Mouse (Mus musculus) hindbrain, embryonic 16.5 days (tissue): Measurements from ENCODE around the gene Amph. TPM values are rescaled to one million over a fixed set of nuclear protein-coding genes. Genes with fewer than 3 reads are reported as not detected.

Experiments used
- ATAC-seq: fragments of 200-750 bp; cut with Nextera tagmentation; 2 replicates; pipeline ENCODE4 v1.8.0; 2017; ENCODE audit warnings: moderate TSS enrichment, moderate library complexity
- H3K27ac ChIP-seq: fragments of 300-500 bp; sonication (generic); 2 replicates; pipeline ENCODE4 v1.5.1; 2014; ENCODE audit warnings: low read depth, mild to moderate bottlenecking, control low read depth, low read length, moderate library complexity
- H3K27me3 ChIP-seq: fragments of 300-500 bp; sonication (generic); replicated peaks from 2 replicates; pipeline ENCODE4 v1.6.1; 2014; ENCODE audit warnings: low read length; ENCODE audit not compliant: control insufficient read depth, insufficient read depth
- H3K36me3 ChIP-seq: fragments of 300-500 bp; sonication (generic); 2 replicates; pipeline ENCODE4 v1.6.1; 2014; ENCODE audit warnings: mild to moderate bottlenecking, low read length, moderate library complexity, mixed read lengths; ENCODE audit not compliant: control insufficient read depth, insufficient read depth
- H3K4me1 ChIP-seq: fragments of 300-500 bp; sonication (generic); 2 replicates; pipeline ENCODE4 v1.6.1; 2014; ENCODE audit warnings: low read depth, low read length; ENCODE audit not compliant: control insufficient read depth, insufficient read depth
- H3K4me2 ChIP-seq: fragments of 300-500 bp; sonication (generic); 2 replicates; pipeline ENCODE4 v1.6.1; 2014; ENCODE audit warnings: mild to moderate bottlenecking, low read length, control low read depth, moderate library complexity
- H3K4me3 ChIP-seq: fragments of 300-500 bp; sonication (generic); 2 replicates; pipeline ENCODE4 v1.5.1; 2014; ENCODE audit warnings: mild to moderate bottlenecking, low read length, control low read depth, moderate library complexity
- H3K9ac ChIP-seq: fragments of 300-500 bp; sonication (generic); 2 replicates; pipeline ENCODE4 v1.6.1; 2014; ENCODE audit warnings: low read depth, mild to moderate bottlenecking, control low read depth, low read length, moderate library complexity
- H3K9me3 ChIP-seq: fragments of 300-500 bp; sonication (generic); 2 replicates; pipeline ENCODE4 v1.6.1; 2014; ENCODE audit warnings: mild to moderate bottlenecking, low read length, moderate library complexity; ENCODE audit not compliant: control insufficient read depth
- WGBS: fragments of 180-500 bp; shearing (Covaris S2); extraction: QIAGEN DNeasy Blood & Tissue Kit; methylation state at CpG from one replicate; pipeline ENCODE4 v1.1.7; 2014; 5-methylcytosine and 5-hydroxymethylcytosine counted together
- polyA plus RNA-seq: library from polyadenylated mRNA; unstranded; fragments of >200 nt; fragmentation: Nextera tagmentation; extraction: Ambion mirVana; gene quantifications from 2 replicates; pipeline ENCODE4 v1.2.1, GENCODE M21; 2015

Gene Amph
- polyA plus RNA-seq, 1 experiment from 2014 or later = 82.8 TPM

DNA sequence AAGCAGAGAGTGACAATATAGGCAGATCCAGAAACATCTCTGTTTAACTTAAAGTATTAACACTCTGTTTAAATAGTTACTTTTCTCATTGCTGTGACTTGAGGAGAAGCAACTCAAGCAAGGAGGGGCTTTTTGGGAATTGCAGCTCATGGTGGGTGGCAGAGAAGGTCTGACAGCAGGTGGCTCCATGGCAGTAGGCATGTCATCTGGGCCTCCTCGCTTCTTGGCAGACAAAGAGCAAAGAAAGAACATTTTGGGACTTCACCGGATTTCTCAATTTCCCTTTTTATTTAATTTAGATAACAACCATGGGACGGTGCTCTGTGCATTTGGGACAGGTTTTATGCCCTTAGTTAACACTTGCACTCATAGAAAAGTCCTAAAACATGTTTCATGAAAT is 195.8 kb downstream of the Amph start:
- no peak overlapping the region for H3K4me2 ChIP-seq
- 77% methylated on average over 3 of the region's 3 CpGs for WGBS
- no peaks in the 10 kb centered on the region for H3K9me3 ChIP-seq
- H3K27me3 ChIP-seq = no peaks in the 10 kb centered on the region
- H3K9ac ChIP-seq = no peak overlapping the region
- peaks cover 7% of the 10 kb centered on the region for H3K36me3 ChIP-seq
- no peaks in the 10 kb centered on the region for H3K4me1 ChIP-seq
- H3K4me3 ChIP-seq = no peak overlapping the region
- H3K27ac ChIP-seq = no peak overlapping the region
- ATAC-seq = no peak

DNA sequence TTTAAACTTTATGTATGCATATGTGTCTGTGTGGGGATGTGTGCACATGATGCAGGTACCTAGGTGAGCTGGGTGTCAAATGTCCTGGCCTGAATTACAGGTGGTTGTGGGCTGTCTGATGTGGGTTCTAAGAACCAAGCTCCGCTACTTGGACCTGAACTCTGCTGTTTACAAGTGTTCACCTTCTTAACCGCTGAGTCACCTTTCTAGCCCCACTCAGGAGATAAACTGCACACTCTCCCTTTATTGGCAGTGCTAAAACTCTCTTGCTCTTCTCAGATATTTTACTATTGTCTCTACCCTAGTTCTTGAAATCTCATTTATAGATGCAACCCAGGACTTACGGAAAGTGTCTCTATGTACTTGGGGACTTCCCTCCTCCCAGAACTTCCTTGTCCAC is 199.5 kb downstream of the Amph start:
- Histone ChIP-seq H3K27ac (no peak overlapping the region), H3K36me3 (peaks cover 11% of the 10 kb centered on the region), H3K9me3 (no peaks in the 10 kb centered on the region), H3K4me2 (no peak overlapping the region), H3K4me3 (no peak overlapping the region), H3K4me1 (no peaks in the 10 kb centered on the region), H3K27me3 (no peaks in the 10 kb centered on the region), H3K9ac (no peak overlapping the region)
- no peak for ATAC-seq
- 93% methylated on average over 3 of the region's 3 CpGs for WGBS

DNA sequence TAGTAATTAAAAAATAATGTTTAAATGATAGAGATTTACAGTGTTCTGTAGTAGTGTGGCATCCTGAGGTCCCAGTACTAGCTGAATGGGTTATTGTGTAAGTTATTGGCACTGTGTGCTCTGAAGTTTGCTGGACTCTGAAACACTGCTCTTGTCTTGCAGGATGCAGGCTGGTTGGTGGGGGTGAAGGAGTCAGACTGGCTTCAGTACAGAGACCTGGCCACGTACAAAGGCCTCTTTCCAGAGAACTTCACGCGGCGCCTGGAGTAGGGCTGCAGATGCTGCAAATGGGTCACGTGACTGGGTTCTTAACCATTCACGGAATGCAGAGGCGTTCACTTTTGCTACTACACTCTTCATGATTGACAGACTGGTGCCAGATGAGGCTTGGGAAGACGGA is 201.6 kb downstream of the Amph start:
- no peaks in the 10 kb centered on the region for H3K9me3 ChIP-seq
- no peak overlapping the region for H3K9ac ChIP-seq
- WGBS = 78% methylated on average over 8 of the region's 8 CpGs
- H3K4me3 ChIP-seq = no peak overlapping the region
- ATAC-seq = 0 out of 2 replicates have a peak, but pooled peaks have one; percentile 31
- peaks cover 15% of the 10 kb centered on the region for H3K36me3 ChIP-seq
- no peaks in the 10 kb centered on the region for H3K27me3 ChIP-seq
- H3K4me2 ChIP-seq = no peak overlapping the region
- H3K4me1 ChIP-seq = no peaks in the 10 kb centered on the region
- no peak overlapping the region for H3K27ac ChIP-seq

DNA sequence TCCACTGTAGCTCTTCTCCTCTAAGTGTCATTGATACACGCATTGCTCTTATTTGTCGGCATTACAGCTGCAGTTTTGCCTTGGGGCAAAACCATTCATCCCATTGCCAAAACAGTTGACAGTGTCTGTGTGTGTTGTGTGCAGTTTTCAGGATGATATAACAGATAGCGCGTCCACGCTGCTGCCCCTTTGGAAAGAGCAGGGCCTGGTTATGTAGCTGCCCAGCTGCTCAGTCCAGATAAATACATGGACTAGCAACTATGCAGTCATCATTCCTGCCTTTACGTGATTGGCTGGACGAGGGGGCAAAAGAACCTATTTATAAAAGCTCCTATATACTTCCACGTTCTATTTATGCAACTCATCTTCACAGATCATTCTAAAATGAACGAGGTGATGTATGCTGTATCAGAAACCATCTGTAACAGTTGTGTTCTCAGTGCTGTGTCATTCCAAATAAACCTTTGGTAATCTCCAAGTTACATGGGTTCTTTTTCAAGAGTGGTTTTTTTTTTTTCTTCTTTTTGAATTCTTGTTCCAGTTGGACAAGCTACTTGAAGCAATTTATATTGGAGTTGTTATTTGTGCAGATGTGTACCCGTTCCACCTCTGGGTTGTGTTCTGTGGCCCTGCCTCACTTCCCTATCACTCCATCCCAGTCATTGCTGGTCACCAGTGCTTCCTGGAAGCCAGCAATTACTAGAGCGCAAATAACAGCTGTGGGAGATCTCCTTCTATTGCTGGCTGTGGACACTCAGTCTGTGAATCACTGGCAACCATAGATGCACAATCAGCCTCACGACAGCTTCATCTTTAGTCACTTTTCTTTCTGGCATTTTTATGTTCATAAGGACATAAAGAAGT is 202.7 kb downstream of the Amph start:
- H3K4me2 ChIP-seq = no peak overlapping the region
- H3K9me3 ChIP-seq = no peaks in the 10 kb centered on the region
- no peak overlapping the region for H3K27ac ChIP-seq
- no peaks in the 10 kb centered on the region for H3K27me3 ChIP-seq
- H3K36me3 ChIP-seq = peaks cover 11% of the 10 kb centered on the region
- no peak overlapping the region for H3K4me3 ChIP-seq
- no peak for ATAC-seq
- no peak overlapping the region for H3K9ac ChIP-seq
- 88% methylated on average over 12 of the region's 12 CpGs for WGBS
- H3K4me1 ChIP-seq = no peaks in the 10 kb centered on the region

DNA sequence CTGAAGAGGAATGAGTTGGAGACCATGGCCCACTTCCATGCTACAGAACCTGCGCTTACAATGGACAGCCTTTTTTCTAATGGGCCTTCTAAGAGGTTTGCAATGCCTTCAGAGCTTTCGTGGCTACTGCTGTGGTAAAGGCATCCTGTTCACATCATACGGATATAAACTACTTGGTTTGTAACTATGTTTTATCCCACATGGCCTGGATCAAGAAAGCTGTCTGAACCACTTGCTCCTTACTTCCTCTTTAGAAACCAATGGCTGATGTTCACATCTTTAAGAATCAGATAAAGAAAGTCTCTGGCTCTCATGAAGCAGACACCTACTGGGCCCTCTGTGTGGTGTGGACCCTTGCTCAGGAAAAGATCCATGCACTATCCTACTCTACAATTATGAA is 204.1 kb downstream of the Amph start:
- H3K36me3 ChIP-seq = peaks cover 10% of the 10 kb centered on the region
- H3K9me3 ChIP-seq = no peaks in the 10 kb centered on the region
- H3K27ac ChIP-seq = no peak overlapping the region
- no peaks in the 10 kb centered on the region for H3K4me1 ChIP-seq
- WGBS = 93% methylated on average over 3 of the region's 3 CpGs
- no peak overlapping the region for H3K9ac ChIP-seq
- no peak overlapping the region for H3K4me2 ChIP-seq
- H3K27me3 ChIP-seq = no peaks in the 10 kb centered on the region
- no peak overlapping the region for H3K4me3 ChIP-seq
- ATAC-seq = no peak

DNA sequence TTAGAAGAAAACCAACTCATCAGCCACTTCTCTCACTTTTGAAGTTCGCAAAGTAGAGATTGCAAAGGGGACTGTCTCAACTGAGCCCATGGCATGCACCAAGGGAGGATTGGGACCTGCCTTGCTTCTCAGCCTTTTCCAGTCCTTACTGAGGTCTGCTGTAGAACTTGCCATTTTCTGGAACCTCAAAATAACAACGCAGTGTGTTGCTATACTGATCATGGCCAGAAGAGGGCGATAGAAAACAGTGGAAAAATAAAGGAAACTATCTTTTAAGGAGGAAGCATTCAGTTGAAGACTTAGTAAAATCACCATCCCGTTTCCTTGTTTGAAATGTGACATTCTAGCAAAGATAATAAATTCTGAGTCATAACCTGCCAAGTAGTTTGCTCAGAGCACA is 210.5 kb downstream of the Amph start:
- no peaks in the 10 kb centered on the region for H3K4me1 ChIP-seq
- H3K27ac ChIP-seq = no peak overlapping the region
- 32% methylated on average over 4 of the region's 4 CpGs for WGBS
- H3K27me3 ChIP-seq = no peaks in the 10 kb centered on the region
- no peaks in the 10 kb centered on the region for H3K36me3 ChIP-seq
- ATAC-seq = no peak
- H3K9ac ChIP-seq = no peak overlapping the region
- H3K4me2 ChIP-seq = no peak overlapping the region
- H3K4me3 ChIP-seq = no peak overlapping the region
- H3K9me3 ChIP-seq = no peaks in the 10 kb centered on the region

DNA sequence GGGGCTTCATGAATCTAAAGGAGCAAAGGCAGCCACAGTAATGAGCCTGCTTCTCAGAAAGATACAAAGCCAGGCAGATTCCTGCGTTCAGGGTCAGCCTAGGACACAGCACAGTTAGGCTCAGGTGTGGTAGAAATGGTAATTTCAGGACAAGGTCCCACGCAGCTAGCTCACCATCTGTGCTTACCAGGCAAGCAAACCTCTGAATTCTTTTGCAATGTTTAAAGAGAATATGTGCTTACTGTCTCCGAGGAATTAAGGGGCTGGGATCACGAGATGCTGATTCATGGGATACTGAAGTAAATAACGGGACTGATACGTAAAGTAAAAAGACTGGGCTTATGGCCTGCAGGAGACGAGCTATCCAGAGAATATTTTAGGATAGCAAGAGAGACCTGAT is 212.6 kb downstream of the Amph start:
- H3K27ac ChIP-seq = no peak overlapping the region
- 62% methylated on average over 7 of the region's 7 CpGs for WGBS
- H3K4me3 ChIP-seq = no peak overlapping the region
- no peaks in the 10 kb centered on the region for H3K36me3 ChIP-seq
- no peak overlapping the region for H3K4me2 ChIP-seq
- no peak overlapping the region for H3K9ac ChIP-seq
- H3K9me3 ChIP-seq = no peaks in the 10 kb centered on the region
- ATAC-seq = no peak
- no peaks in the 10 kb centered on the region for H3K4me1 ChIP-seq
- no peaks in the 10 kb centered on the region for H3K27me3 ChIP-seq

DNA sequence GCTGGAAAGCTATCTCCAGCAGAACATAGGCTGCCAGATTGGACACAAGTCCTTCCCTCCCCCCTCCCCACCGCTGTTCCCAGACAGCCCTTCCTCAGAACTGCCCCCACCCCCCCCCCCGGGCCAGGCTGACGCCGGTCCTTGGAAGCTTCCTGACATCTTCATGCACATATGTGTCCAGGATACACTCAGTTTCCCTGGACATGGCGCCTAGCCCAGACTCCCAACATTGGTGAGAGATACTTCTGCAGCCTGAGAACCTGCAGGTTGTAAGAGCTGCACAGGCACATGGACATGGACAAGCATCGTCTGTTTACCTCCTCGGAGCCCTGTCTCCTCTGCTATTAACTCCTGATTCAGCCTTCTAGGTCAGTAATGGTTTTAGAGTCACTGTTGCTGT is 213.1 kb downstream of the Amph start:
- H3K27ac ChIP-seq = no peak overlapping the region
- H3K36me3 ChIP-seq = no peaks in the 10 kb centered on the region
- no peaks in the 10 kb centered on the region for H3K9me3 ChIP-seq
- no peak overlapping the region for H3K4me2 ChIP-seq
- WGBS = 71% methylated on average over 6 of the region's 7 CpGs
- no peak overlapping the region for H3K4me3 ChIP-seq
- no peaks in the 10 kb centered on the region for H3K4me1 ChIP-seq
- no peak overlapping the region for H3K9ac ChIP-seq
- no peaks in the 10 kb centered on the region for H3K27me3 ChIP-seq
- no peak; the same call in 1 of the 2 replicates for ATAC-seq

DNA sequence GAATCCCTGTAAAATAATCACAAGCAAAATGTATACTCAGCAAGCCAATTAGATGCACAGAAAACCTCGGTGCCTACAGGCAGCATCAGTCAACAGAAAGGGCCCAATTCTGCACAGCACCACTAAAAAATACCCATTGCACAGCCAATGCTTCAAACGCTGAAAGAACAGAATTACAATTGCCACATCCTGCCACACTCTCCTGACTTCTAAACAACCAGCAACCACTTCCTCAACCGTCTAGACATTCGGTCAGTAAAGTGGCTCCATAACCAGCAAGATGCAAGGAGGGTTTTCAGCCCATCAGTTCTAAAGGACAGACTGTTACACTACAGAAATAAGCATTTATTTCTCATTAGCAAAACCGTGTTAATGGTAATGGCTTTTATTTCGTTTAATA is 214.1 kb downstream of the Amph start:
- 84% methylated on average over 6 of the region's 6 CpGs for WGBS

More for the DNA sequence above, 214.1 kb downstream of the Amph start:
- no peaks in the 10 kb centered on the region for H3K36me3 ChIP-seq
- H3K4me2 ChIP-seq = no peak overlapping the region
- no peaks in the 10 kb centered on the region for H3K27me3 ChIP-seq
- H3K4me3 ChIP-seq = no peak overlapping the region
- no peak overlapping the region for H3K9ac ChIP-seq
- H3K4me1 ChIP-seq = no peaks in the 10 kb centered on the region
- no peak overlapping the region for H3K27ac ChIP-seq
- ATAC-seq = no peak
- H3K9me3 ChIP-seq = no peaks in the 10 kb centered on the region
